Mouse (Mus musculus): ENCODE results near the gene Noa1. TPM values are rescaled to one million over a fixed set of nuclear protein-coding genes. Genes with fewer than 3 reads are reported as not detected.

Noa1 gene
- total RNA-seq, 2 experiments from 2014 or later = 24.5 to 24.8 TPM

- DNase-seq (ENCODE audit: low spot score in 2 of 2) = no peak
Measured at GRCm38 (mm10) chr5:77254402-77254801, 55.5 kb downstream of the Noa1 start.

- DNase-seq (ENCODE audit: low spot score in 2 of 2) = no peak
Measured at GRCm38 (mm10) chr5:77253154-77253553, 56.7 kb downstream of the Noa1 start.

DNA sequence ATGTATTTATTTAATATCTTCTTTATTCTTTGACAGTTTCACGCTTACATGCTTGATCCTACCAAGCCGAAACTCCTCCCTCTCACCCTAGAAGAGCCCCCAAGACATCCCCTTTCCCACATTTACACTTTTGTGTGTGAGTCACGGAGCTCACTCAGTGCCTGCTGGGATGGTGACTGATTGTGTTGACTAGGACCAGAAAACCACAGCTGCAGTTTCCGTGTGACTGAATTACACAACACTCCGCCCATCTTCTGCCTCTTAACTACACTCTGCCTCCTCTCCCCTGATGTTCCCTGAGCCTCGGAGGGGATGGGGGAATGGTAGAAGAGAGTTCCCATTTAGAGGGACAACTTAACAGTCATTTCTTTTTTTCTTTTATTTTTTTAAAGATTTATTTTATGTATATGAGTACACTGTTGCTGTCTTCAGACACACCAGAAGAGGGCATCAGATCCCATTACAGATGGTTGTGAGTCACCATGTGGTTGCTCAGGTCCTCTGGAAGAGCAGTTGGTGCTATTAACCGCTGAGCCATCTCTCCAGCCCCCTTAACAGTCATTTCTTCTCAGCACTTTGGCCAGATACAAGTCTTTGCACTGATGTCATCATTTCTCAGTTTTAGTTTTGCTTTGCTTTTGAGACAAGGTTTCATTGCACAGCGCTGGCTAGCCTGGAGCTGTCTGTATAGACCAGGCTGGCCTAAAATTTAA is 57.6 kb downstream of the Noa1 start:
- no peak for DNase-seq (ENCODE audit: low spot score in 2 of 2)

DNA sequence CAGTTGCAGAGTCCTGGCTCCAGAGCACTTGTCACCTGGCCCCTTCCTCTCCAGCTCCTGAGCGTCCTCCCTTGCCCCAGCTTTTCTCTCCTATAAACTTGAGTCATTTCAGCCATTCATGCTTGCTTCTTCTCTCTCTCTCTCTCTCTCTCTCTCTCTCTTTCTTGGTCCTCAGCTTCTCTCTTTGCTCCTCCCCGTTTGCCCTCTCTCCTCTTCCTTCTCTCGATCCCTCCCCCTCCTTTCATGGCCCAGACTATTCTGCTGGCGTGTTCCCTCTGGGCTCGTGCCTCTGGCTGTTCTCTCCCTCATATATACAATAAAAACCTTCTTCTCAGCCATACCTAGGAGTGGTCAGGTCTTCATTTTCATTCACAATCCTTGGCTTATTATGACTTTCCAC is 58.2 kb downstream of the Noa1 start:
- no peak for DNase-seq (ENCODE audit: low spot score in 2 of 2)

DNA sequence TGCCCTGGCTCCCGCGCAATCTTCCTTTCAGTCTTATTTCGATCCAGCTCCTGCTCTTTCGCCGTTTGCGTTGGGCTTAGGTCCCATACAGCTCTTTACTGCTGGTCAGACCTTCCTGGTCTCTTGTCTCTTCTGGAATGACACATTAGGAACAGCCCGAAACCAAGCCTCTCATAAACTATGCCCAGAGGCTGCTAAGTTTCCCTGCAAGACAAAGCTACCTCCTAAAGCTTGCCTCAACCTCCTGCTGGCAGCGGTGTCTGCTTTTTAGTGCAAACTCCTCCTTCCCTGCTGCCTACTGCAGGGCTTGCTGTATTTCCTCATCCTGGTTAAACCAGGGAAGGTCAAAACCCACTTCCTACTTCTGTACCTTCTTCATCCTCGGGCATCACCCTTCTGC is 59.8 kb downstream of the Noa1 start:
- no peak for DNase-seq (ENCODE audit: low spot score in 2 of 2)

GRCm38 (mm10) chr5:77245787-77246671 is 63.9 kb downstream of the Noa1 start:
- no peak for DNase-seq (ENCODE audit: low spot score in 2 of 2)

GRCm38 (mm10) chr5:77245463-77245786 is 64.5 kb downstream of the Noa1 start:
- no peak for DNase-seq (ENCODE audit: low spot score in 2 of 2)

DNA sequence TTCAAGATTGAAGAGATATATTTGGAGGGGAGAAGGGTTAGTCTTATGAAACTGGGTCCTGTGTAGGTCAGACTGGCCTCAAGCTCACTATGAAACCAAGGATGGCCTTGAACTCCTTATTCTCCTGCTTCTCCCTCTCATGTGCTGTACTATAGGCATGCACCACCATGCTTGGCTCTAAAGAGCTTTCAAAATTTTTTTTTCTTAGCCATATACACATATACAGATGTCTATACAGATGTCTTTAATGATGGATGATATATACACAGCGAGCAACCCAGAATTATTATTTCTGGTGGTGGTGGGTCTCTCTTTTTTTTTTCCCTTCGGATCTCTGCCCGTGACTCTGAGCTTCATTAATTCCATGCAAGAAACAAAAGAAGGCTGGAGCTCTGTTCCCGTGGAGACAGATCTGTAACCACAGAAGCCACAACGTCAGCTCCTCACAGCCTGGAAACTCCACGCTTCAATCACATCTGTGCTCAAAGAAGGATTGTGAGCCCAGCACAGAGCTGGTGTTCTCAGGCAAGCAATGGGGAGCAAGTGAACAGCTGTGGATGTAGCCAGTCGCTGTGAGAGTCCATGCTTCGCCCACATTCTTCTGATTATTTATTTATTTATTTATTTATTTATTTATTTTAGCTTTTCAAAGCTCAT is 65.4 kb downstream of the Noa1 start:
- DNase-seq (ENCODE audit: low spot score in 2 of 2) = peak in 1 of 2 experiments; percentile 34

Small RNA genes within 50 kb of the gene (microRNA-seq; reads per million reads assigned to microRNA genes)
- 0 reads per million in 2 experiments for gene Mir5098

Other genes starting within 250 kb of the Noa1 start
- 10 to 100 TPM; 82.2 to 84.9 TPM for gene Hopx, start 195.0 kb downstream of the Noa1 start, total RNA-seq (2021)
- not detected for gene Spink2, start 98.6 kb downstream of the Noa1 start, total RNA-seq (2021)
- 1 to 10 TPM; 4.3 to 4.4 TPM for gene Rest, start 44.6 kb downstream of the Noa1 start, total RNA-seq (2021)
- gene Polr2b, start 63 bp upstream of the Noa1 start, total RNA-seq (2021) = 10 to 100 TPM; 44.0 to 48.4 TPM
- gene Igfbp7, start 98.0 kb upstream of the Noa1 start, total RNA-seq (2021) = 10 to 100 TPM; 21.4 to 23.5 TPM

Data from layer of hippocampus, adult 18-20 months (tissue).